Mouse (Mus musculus): ENCODE measurements around the gene Dnttip1. TPM values are rescaled to one million over a fixed set of nuclear protein-coding genes. Genes with fewer than 3 reads are reported as not detected.
A peak's percentile ranks its signal among the peaks of the same experiment; 100 is the strongest.

Gene Dnttip1
- polyA plus RNA-seq, 1 experiment from 2014 or later, result 80.2 TPM

- no peak overlapping the region for H3K9ac ChIP-seq
- no peaks in the 10 kb centered on the region for H3K27me3 ChIP-seq
- no peak overlapping the region for H3K4me3 ChIP-seq
- no peak for ATAC-seq
- H3K27ac ChIP-seq, result no peak overlapping the region
- H3K36me3 ChIP-seq (ENCODE audit: poor library complexity, severe bottlenecking), result peaks cover 59% of the 10 kb centered on the region
- H3K9me3 ChIP-seq (replicated peaks), result no peaks in the 10 kb centered on the region
- H3K4me1 ChIP-seq, result peaks cover 20% of the 10 kb centered on the region
- no peak overlapping the region for H3K4me2 ChIP-seq
- 92% methylated on average over 13 of the region's 13 CpGs for WGBS
These were observed 54.6 kb downstream of the Dnttip1 start for GRCm38 (mm10) chr2:164800252-164801004.

- peaks cover 33% of the 10 kb centered on the region for H3K4me1 ChIP-seq
These were observed 57.6 kb downstream of the Dnttip1 start for GRCm38 (mm10) chr2:164803201-164803920.

DNA sequence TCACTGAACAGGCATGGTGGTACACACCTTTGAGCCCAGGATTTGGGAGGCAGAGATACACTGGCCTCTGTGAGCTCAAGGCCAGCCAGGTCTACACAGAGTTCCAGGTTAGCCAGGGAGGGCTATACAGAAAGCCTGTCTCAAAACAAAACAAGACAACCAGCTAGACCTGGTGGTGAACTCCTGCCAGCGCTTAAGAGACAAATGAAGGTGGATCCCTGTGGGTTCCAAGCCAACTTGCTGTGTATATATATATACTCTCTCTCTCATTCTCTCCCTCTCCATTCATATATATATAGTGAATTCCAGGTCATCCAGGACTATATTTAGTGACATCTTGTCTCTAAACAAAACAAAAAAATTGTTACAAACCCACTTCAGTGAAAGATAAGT, 58.1 kb downstream of the Dnttip1 start:
- peak overlapping the region; percentile 81 for H3K9ac ChIP-seq
- peaks cover 33% of the 10 kb centered on the region for H3K4me1 ChIP-seq
- no peak overlapping the region for H3K27ac ChIP-seq

More at GRCm38 (mm10) chr2:164803201-164803920, 57.6 kb downstream of the Dnttip1 start:
- Histone ChIP-seq H3K4me2 (peak overlapping the region; percentile 74), H3K36me3 (ENCODE audit: poor library complexity, severe bottlenecking) (peaks cover 32% of the 10 kb centered on the region), H3K9me3 (replicated peaks) (no peaks in the 10 kb centered on the region), H3K9ac (peak overlapping the region; percentile 81), H3K27ac (no peak overlapping the region), H3K27me3 (no peaks in the 10 kb centered on the region), H3K4me3 (peak overlapping the region; percentile 82)
- 95% methylated on average over 16 of the region's 16 CpGs for whole genome bisulfite sequencing
- no peak for ATAC-seq

GRCm38 (mm10) chr2:164804533-164805331, 58.9 kb downstream of the Dnttip1 start, which contains the start of the genes Acot8 and Zswim3:
TSS of gene Acot8 (minus strand) at chr2:164804882.
TSS of gene Zswim3 (plus strand) at chr2:164805098.
- H3K4me2 ChIP-seq, result peak within 1 kb of the TSS; percentile 84
- ATAC-seq, result peak; percentile 97
- no peaks in the 10 kb centered on the region for H3K9me3 ChIP-seq (replicated peaks)
- peaks cover 31% of the 10 kb centered on the region for H3K36me3 ChIP-seq (ENCODE audit: poor library complexity, severe bottlenecking)
- peaks cover 33% of the 10 kb centered on the region for H3K4me1 ChIP-seq
- H3K4me3 ChIP-seq, result peak within 1 kb of the TSS; percentile 82
- H3K27me3 ChIP-seq, result no peaks in the 10 kb centered on the region
- peak within 1 kb of the TSS; percentile 85 for H3K9ac ChIP-seq
- WGBS, result 0% methylated on average over 47 of the region's 47 CpGs
- peak within 1 kb of the TSS; percentile 72 for H3K27ac ChIP-seq

More for the DNA sequence above, 58.1 kb downstream of the Dnttip1 start:
- WGBS, result 67% methylated on average over 1 of the region's 1 CpGs
- no peaks in the 10 kb centered on the region for H3K9me3 ChIP-seq (replicated peaks)
- H3K4me2 ChIP-seq, result peak overlapping the region; percentile 74
- ATAC-seq, result no peak
- no peaks in the 10 kb centered on the region for H3K27me3 ChIP-seq
- peak overlapping the region; percentile 82 for H3K4me3 ChIP-seq
- H3K36me3 ChIP-seq (ENCODE audit: poor library complexity, severe bottlenecking), result peaks cover 33% of the 10 kb centered on the region

DNA sequence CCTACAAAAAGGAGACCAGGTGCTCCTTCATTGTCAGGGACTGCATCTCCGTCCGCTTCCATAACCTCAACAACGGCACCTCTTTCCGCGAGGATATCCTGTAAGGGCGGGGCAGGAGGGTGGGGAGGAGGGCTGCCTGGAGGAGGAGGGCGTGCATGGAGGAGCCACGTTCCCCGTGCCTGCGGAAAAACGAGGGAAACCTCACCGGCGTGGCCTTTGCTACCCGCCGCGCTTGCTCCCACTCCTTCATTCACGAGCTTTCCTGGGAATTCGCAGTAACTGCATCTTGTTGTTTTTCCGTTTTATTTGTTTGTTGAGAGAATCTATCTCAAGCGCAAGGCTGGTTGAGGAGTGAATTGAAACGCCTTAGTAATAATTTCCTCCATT, 59.5 kb downstream of the Dnttip1 start:
- H3K27ac ChIP-seq, result peak overlapping the region; percentile 72
- 2% methylated on average over 21 of the region's 21 CpGs for WGBS

GRCm38 (mm10) chr2:164806614-164807013, 60.8 kb downstream of the Dnttip1 start:
- 89% methylated on average over 7 of the region's 7 CpGs for WGBS
- Histone ChIP-seq H3K9me3 (replicated peaks) (no peaks in the 10 kb centered on the region), H3K4me1 (peaks cover 33% of the 10 kb centered on the region), H3K27ac (no peak overlapping the region), H3K36me3 (ENCODE audit: poor library complexity, severe bottlenecking) (peaks cover 12% of the 10 kb centered on the region), H3K27me3 (no peaks in the 10 kb centered on the region), H3K4me3 (no peak overlapping the region), H3K4me2 (no peak overlapping the region), H3K9ac (no peak overlapping the region)
- no peak for ATAC-seq

More for the DNA sequence above, 59.5 kb downstream of the Dnttip1 start:
- Histone ChIP-seq H3K9me3 (replicated peaks) (no peaks in the 10 kb centered on the region), H3K4me2 (peak overlapping the region; percentile 84), H3K36me3 (ENCODE audit: poor library complexity, severe bottlenecking) (peaks cover 25% of the 10 kb centered on the region), H3K9ac (peak overlapping the region; percentile 85), H3K4me1 (peaks cover 33% of the 10 kb centered on the region), H3K27me3 (no peaks in the 10 kb centered on the region), H3K4me3 (peak overlapping the region; percentile 82)
- peak; percentile 46; the same call in 1 of the 2 replicates for ATAC-seq

DNA sequence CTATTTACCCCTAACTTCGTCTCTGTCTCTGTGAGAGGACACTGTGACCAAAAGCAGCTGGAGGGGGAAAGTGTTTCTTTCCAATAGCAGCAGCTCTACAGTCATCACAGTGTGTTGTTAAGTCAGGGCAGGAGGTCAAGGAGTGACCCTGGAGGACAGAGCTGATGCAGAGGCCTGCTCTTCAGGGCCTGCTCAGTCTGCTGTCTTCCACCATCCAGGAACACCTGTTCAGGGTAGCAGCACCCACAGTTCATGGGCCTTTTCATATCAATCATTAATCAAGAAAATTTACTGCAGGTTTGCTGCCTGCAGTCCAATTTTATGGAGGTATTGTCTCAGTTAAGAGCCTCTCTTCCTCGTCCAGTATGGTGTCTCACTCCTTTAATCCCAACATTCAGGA, 67.8 kb downstream of the Dnttip1 start:
- 70% methylated on average over 2 of the region's 2 CpGs for WGBS
- Histone ChIP-seq H3K4me1 (no peaks in the 10 kb centered on the region), H3K4me2 (no peak overlapping the region), H3K9me3 (replicated peaks) (no peaks in the 10 kb centered on the region), H3K9ac (no peak overlapping the region), H3K4me3 (no peak overlapping the region), H3K27ac (no peak overlapping the region), H3K36me3 (ENCODE audit: poor library complexity, severe bottlenecking) (peaks cover 10% of the 10 kb centered on the region), H3K27me3 (no peaks in the 10 kb centered on the region)
- no peak for ATAC-seq

- no peak for ATAC-seq
- no peak overlapping the region for H3K27ac ChIP-seq
- H3K4me2 ChIP-seq, result no peak overlapping the region
- no peaks in the 10 kb centered on the region for H3K27me3 ChIP-seq
- H3K9me3 ChIP-seq (replicated peaks), result no peaks in the 10 kb centered on the region
- WGBS, result 89% methylated on average over 5 of the region's 5 CpGs
- no peak overlapping the region for H3K9ac ChIP-seq
- H3K4me3 ChIP-seq, result no peak overlapping the region
- no peaks in the 10 kb centered on the region for H3K4me1 ChIP-seq
- peaks cover 7% of the 10 kb centered on the region for H3K36me3 ChIP-seq (ENCODE audit: poor library complexity, severe bottlenecking)
These were observed 69.6 kb downstream of the Dnttip1 start for GRCm38 (mm10) chr2:164815348-164815747.

GRCm38 (mm10) chr2:164815821-164816220, 70.0 kb downstream of the Dnttip1 start:
- Histone ChIP-seq H3K4me3 (no peak overlapping the region), H3K9me3 (replicated peaks) (no peaks in the 10 kb centered on the region), H3K4me2 (no peak overlapping the region), H3K27me3 (no peaks in the 10 kb centered on the region), H3K4me1 (no peaks in the 10 kb centered on the region), H3K36me3 (ENCODE audit: poor library complexity, severe bottlenecking) (peaks cover 12% of the 10 kb centered on the region), H3K27ac (no peak overlapping the region), H3K9ac (no peak overlapping the region)
- 91% methylated on average over 8 of the region's 8 CpGs for WGBS
- no peak for ATAC-seq

GRCm38 (mm10) chr2:164817206-164817605, 71.4 kb downstream of the Dnttip1 start:
- Histone ChIP-seq H3K27ac (no peak overlapping the region), H3K9me3 (replicated peaks) (no peaks in the 10 kb centered on the region), H3K4me2 (no peak overlapping the region), H3K36me3 (ENCODE audit: poor library complexity, severe bottlenecking) (peaks cover 23% of the 10 kb centered on the region), H3K4me3 (no peak overlapping the region), H3K9ac (no peak overlapping the region), H3K27me3 (no peaks in the 10 kb centered on the region), H3K4me1 (peaks cover 3% of the 10 kb centered on the region; the same call in 1 of the 2 replicates)
- no peak for ATAC-seq
- 90% methylated on average over 6 of the region's 6 CpGs for WGBS

- no peaks in the 10 kb centered on the region for H3K9me3 ChIP-seq (replicated peaks)
- ATAC-seq, result no peak
- H3K36me3 ChIP-seq (ENCODE audit: poor library complexity, severe bottlenecking), result peaks cover 23% of the 10 kb centered on the region
- no peak overlapping the region for H3K27ac ChIP-seq
- no peak overlapping the region for H3K4me2 ChIP-seq
- H3K27me3 ChIP-seq, result no peaks in the 10 kb centered on the region
- peaks cover 6% of the 10 kb centered on the region; the same call in 1 of the 2 replicates for H3K4me1 ChIP-seq
- no peak overlapping the region for H3K9ac ChIP-seq
- 85% methylated on average over 5 of the region's 5 CpGs for WGBS
- no peak overlapping the region for H3K4me3 ChIP-seq
These were observed 71.9 kb downstream of the Dnttip1 start for GRCm38 (mm10) chr2:164817703-164818102.

Data from forebrain, embryonic 13.5 days (tissue).